Mouse (Mus musculus): Measurements from ENCODE around the gene 1700067P10Rik. TPM values are rescaled to one million over a fixed set of nuclear protein-coding genes. Genes with fewer than 3 reads are reported as not detected.
A peak's percentile ranks its signal among the peaks of the same experiment; 100 is the strongest.

Gene 1700067P10Rik
- total and polyA plus RNA-seq, 3 experiments: not detected

DNA sequence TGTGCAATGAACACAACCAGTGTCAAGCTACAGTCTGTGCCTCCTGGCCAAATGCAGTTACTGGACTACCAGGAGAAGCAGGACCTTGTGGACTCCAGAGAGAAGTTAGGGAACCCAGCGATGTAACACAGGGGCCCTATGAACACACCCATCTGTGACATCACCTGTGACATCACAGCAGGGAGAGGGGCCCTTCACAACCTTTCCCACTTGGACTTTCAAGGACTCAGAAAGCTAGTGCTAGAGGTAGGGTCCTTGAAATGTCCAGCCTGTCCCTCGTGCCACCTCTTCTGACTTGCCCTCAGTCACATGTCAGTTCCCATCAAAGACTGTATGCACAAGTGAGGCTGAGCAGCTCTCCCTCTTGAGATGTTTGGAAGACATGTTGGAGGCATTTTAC lies 327 bp downstream of the 1700067P10Rik start:
- Histone ChIP-seq H3K4me3 (replicated peaks in 1 of 3; ENCODE audit: low read depth in 2 of 3, low read length in 2 of 3, poor library complexity in 1 of 3) (no peak overlapping the region), H3K27me3 (replicated peaks) (no peaks in the 10 kb centered on the region), H3K9me3 (replicated peaks; ENCODE audit: low read length) (peaks cover 11% of the 10 kb centered on the region), H3K36me3 (replicated peaks in 1 of 2; ENCODE audit: control insufficient read depth in 1 of 2, insufficient read depth in 1 of 2, low read length in 1 of 2) (no peaks in the 10 kb centered on the region), H3K4me2 (ENCODE audit: insufficient read depth, low read depth, poor library complexity, severe bottlenecking) (no peak overlapping the region), H3K9ac (ENCODE audit: insufficient read depth, low read depth) (no peak overlapping the region), H3K27ac (ENCODE audit: insufficient read depth, low read depth) (no peak overlapping the region), H3K79me2 (replicated peaks; ENCODE audit: control insufficient read depth, extremely low read depth, insufficient read depth, poor library complexity, severe bottlenecking) (no peaks in the 10 kb centered on the region), H3K4me1 (ENCODE audit: control insufficient read depth in 1 of 2, insufficient read depth in 2 of 2) (peaks cover 0 to 11% of the 10 kb centered on the region in 2 experiments; a peak in 2 of 4 replicates)
- in situ Hi-C loops (cut with MboI; ENCODE audit: low pct_ligation_motif_present, low pct_unique_long_range_greater_than_20kb, low sequenced_read_pairs) (no loop called here), dilution Hi-C loops (cut with MboI; ENCODE audit: extremely low pct_ligation_motif_present, extremely low pct_unique_long_range_greater_than_20kb, low sequenced_read_pairs) (no loop called here)
- TF ChIP-seq EP300 (IDR thresholded peaks at IDR 0.05; ENCODE audit: low read length) (no peak), MEF2A (IDR thresholded peaks at IDR 0.05; ENCODE audit: borderline replicate concordance, low read depth, low read length) (no peak)
- no peak for DNase-seq (ENCODE audit: extremely low read depth)

DNA sequence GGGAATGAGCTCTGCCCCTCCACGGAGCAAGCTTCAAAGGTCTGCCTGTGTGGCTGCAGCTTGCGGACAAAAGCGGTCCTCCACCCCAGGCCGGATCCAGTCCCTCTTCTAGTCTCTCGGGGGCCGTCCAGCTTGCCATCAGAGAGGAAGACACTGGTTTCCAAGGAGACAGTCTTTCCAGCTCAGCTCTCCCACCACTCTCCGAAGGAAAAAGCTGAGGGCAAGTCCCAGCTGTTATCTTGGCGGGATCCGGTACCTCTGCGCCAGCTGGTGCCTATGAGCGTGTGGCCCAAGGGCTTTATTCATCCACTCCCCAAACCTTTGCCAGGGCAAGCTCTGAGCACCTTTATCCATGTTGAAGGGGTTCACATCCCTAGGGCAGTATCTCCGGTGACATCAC lies 1.2 kb downstream of the 1700067P10Rik start:
- Histone ChIP-seq H3K9ac (ENCODE audit: insufficient read depth, low read depth) (no peak overlapping the region), H3K79me2 (replicated peaks; ENCODE audit: control insufficient read depth, extremely low read depth, insufficient read depth, poor library complexity, severe bottlenecking) (no peaks in the 10 kb centered on the region), H3K4me3 (replicated peaks in 1 of 3; ENCODE audit: low read depth in 2 of 3, low read length in 2 of 3, poor library complexity in 1 of 3) (no peak overlapping the region), H3K27me3 (replicated peaks) (no peaks in the 10 kb centered on the region), H3K27ac (ENCODE audit: insufficient read depth, low read depth) (no peak overlapping the region), H3K36me3 (replicated peaks in 1 of 2; ENCODE audit: control insufficient read depth in 1 of 2, insufficient read depth in 1 of 2, low read length in 1 of 2) (no peaks in the 10 kb centered on the region), H3K4me2 (ENCODE audit: insufficient read depth, low read depth, poor library complexity, severe bottlenecking) (no peak overlapping the region), H3K4me1 (ENCODE audit: control insufficient read depth in 1 of 2, insufficient read depth in 2 of 2) (peaks cover 0 to 11% of the 10 kb centered on the region in 2 experiments; a peak in 2 of 4 replicates), H3K9me3 (replicated peaks; ENCODE audit: low read length) (peaks cover 16% of the 10 kb centered on the region)
- in situ Hi-C loops (cut with MboI; ENCODE audit: low pct_ligation_motif_present, low pct_unique_long_range_greater_than_20kb, low sequenced_read_pairs) (loop anchor here (10.0 kb wide), 1 partner anchor 46 kb away; no protein-coding TSS in a partner anchor), dilution Hi-C loops (cut with MboI; ENCODE audit: extremely low pct_ligation_motif_present, extremely low pct_unique_long_range_greater_than_20kb, low sequenced_read_pairs) (no loop called here)
- no peak for DNase-seq (ENCODE audit: extremely low read depth)
- TF ChIP-seq JUN (IDR thresholded peaks at IDR 0.05; ENCODE audit: insufficient read depth, low read depth, low read length) (no peak), POLR2AphosphoS2 (IDR thresholded peaks at IDR 0.05; ENCODE audit: low read depth, low read length) (no peak), USF1 (IDR thresholded peaks at IDR 0.05; ENCODE audit: low read depth, low read length) (no peak), CHD1 (IDR thresholded peaks at IDR 0.05; ENCODE audit: low read depth, low read length) (no peak), GABPA (IDR thresholded peaks at IDR 0.05; ENCODE audit: insufficient replicate concordance, low read depth, low read length) (no peak), USF2 (conservative IDR thresholded peaks at IDR 0.05; ENCODE audit: low read depth, low read length) (no peak), CHD2 (IDR thresholded peaks at IDR 0.05; ENCODE audit: low read length) (no peak), MXI1 (IDR thresholded peaks at IDR 0.05; ENCODE audit: low read depth, low read length) (no peak)

DNA sequence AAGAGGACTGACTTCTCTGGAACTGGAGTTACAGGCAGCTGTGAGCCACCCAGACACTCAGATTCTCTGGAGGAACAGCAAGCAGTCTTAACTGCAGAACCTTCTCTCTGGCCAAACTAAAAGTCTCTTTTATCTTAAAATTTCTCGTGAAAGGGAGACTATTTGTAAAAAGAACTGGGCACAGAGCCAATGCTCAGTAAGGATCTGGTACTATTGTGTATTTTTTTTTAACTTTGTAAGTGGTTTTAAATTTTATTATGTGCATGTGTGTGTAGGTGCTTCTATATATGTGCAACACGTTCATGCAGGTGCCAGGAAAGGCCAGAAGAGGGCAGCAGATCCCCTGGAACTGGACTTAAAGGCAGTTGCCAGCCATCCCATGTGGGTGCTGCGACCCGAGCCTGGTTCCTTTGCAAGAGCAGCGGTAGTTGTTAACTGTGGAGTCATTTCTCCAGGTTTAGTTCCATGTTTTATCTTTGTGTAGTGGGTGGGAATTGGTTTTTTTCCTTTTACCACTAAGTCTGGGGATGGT lies 4.2 kb downstream of the 1700067P10Rik start:
- no peak overlapping the region for H3K9ac ChIP-seq (ENCODE audit: insufficient read depth, low read depth)
- H3K79me2 ChIP-seq (replicated peaks; ENCODE audit: control insufficient read depth, extremely low read depth, insufficient read depth, poor library complexity, severe bottlenecking): no peaks in the 10 kb centered on the region
- no peak overlapping the region for H3K27ac ChIP-seq (ENCODE audit: insufficient read depth, low read depth)
- H3K4me2 ChIP-seq (ENCODE audit: insufficient read depth, low read depth, poor library complexity, severe bottlenecking): no peak overlapping the region
- no peaks in the 10 kb centered on the region for H3K36me3 ChIP-seq (replicated peaks in 1 of 2; ENCODE audit: control insufficient read depth in 1 of 2, insufficient read depth in 1 of 2, low read length in 1 of 2)
- no peak overlapping the region for H3K4me3 ChIP-seq (replicated peaks in 1 of 3; ENCODE audit: low read depth in 2 of 3, low read length in 2 of 3, poor library complexity in 1 of 3)
- in situ Hi-C loops (cut with MboI; ENCODE audit: low pct_ligation_motif_present, low pct_unique_long_range_greater_than_20kb, low sequenced_read_pairs) (loop anchor here (10.0 kb wide), 1 partner anchor 49 kb away; no protein-coding TSS in a partner anchor), dilution Hi-C loops (cut with MboI; ENCODE audit: extremely low pct_ligation_motif_present, extremely low pct_unique_long_range_greater_than_20kb, low sequenced_read_pairs) (no loop called here)
- H3K4me1 ChIP-seq (ENCODE audit: control insufficient read depth in 1 of 2, insufficient read depth in 2 of 2): peaks cover 2 to 23% of the 10 kb centered on the region in 2 experiments; a peak in 3 of 4 replicates
- no peak for DNase-seq (ENCODE audit: extremely low read depth)
- H3K27me3 ChIP-seq (replicated peaks): no peaks in the 10 kb centered on the region
- H3K9me3 ChIP-seq (replicated peaks; ENCODE audit: low read length): peaks cover 34% of the 10 kb centered on the region
- TF ChIP-seq SIN3A (IDR thresholded peaks at IDR 0.05; ENCODE audit: low read length) (no peak), HCFC1 (IDR thresholded peaks at IDR 0.05; ENCODE audit: low read depth, low read length) (no peak), CTCF (conservative IDR thresholded peaks at IDR 0.05 in 1 of 2, IDR thresholded peaks at IDR 0.05 in 1 of 2; ENCODE audit: low read depth in 2 of 2, low read length in 2 of 2) (peak; percentile 5 to 8; a peak in 1 of 4 replicates)
